Mouse (Mus musculus): Measurements from ENCODE around the gene Cd27. TPM values are rescaled to one million over a fixed set of nuclear protein-coding genes. Genes with fewer than 3 reads are reported as not detected.

The Cd27 gene
- polyA plus RNA-seq, 1 experiment from 2014 or later, result 1.2 TPM

DNA sequence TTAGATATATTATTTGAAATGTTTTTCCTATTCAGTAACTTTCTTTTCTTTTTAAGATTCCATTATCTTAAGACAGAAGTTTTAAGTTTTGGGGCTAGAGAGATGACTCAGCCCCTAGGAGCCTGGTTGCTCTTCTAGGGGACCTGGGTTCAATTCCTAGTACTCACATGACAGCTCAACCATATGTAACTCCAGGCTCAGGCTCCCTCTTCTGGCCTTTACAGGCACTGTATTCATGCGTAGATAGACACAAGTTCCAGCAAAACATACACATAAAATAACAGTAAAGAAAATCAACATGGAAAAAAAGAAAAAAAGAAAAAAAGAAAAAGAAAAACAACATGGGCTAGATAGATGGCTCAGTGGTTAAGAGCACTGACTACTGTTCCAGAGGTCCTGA lies 26.4 kb downstream of the Cd27 start:
- no peaks in the 10 kb centered on the region for H3K36me3 ChIP-seq (replicated peaks; ENCODE audit: control insufficient read depth, insufficient read depth)
- no peaks in the 10 kb centered on the region for H3K4me1 ChIP-seq (replicated peaks; ENCODE audit: control insufficient read depth, insufficient read depth, low read length)
- H3K9ac ChIP-seq, result no peak overlapping the region
- no peak overlapping the region for H3K4me3 ChIP-seq (replicated peaks; ENCODE audit: low read length)
- peaks cover 16% of the 10 kb centered on the region for H3K27me3 ChIP-seq (ENCODE audit: control insufficient read depth, insufficient read depth, low read length)
- no peak overlapping the region for H3K4me2 ChIP-seq (replicated peaks)
- no peak overlapping the region for H3K27ac ChIP-seq
- ATAC-seq (ENCODE audit: low FRiP score) (no peak), DNase-seq (ENCODE audit: low spot score) (no peak)
- H3K9me3 ChIP-seq (ENCODE audit: control insufficient read depth, low read length), result no peaks in the 10 kb centered on the region
- 87% methylated on average over 1 of the region's 1 CpGs for WGBS

- Histone ChIP-seq H3K27ac (no peak overlapping the region), H3K9ac (no peak overlapping the region), H3K4me1 (replicated peaks; ENCODE audit: control insufficient read depth, insufficient read depth, low read length) (peaks cover 9% of the 10 kb centered on the region), H3K4me2 (replicated peaks) (no peak overlapping the region), H3K4me3 (replicated peaks; ENCODE audit: low read length) (no peak overlapping the region), H3K27me3 (ENCODE audit: control insufficient read depth, insufficient read depth, low read length) (no peaks in the 10 kb centered on the region), H3K9me3 (ENCODE audit: control insufficient read depth, low read length) (no peaks in the 10 kb centered on the region), H3K36me3 (replicated peaks; ENCODE audit: control insufficient read depth, insufficient read depth) (peaks cover 21% of the 10 kb centered on the region)
- ATAC-seq (ENCODE audit: low FRiP score) (no peak), DNase-seq (ENCODE audit: low spot score) (no peak)
- WGBS, result 88% methylated on average over 5 of the region's 5 CpGs
These were observed 39.6 kb downstream of the Cd27 start for GRCm38 (mm10) chr6:125197166-125197565.

DNA sequence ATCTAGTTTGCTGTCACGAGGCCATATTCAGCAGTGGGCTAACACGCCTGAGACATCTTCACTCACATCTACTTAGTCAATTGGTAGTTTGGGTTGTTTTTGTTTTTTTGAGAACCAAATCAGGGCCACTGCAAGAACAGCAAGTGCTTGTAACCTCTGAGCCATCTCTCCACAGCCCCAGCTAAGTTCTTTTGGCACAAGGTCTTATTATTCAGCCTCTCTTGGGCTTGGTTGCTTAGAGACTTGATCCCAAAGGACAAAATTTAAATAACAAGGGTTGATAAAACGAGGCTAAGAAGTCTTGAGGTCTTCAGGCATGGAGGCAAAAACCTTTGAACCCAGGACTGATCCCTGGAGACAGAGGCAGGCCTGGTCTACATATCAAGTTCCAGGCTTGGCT lies 40.5 kb downstream of the Cd27 start:
- Histone ChIP-seq H3K27ac (no peak overlapping the region), H3K4me1 (replicated peaks; ENCODE audit: control insufficient read depth, insufficient read depth, low read length) (peaks cover 9% of the 10 kb centered on the region), H3K27me3 (ENCODE audit: control insufficient read depth, insufficient read depth, low read length) (no peaks in the 10 kb centered on the region), H3K4me2 (replicated peaks) (no peak overlapping the region), H3K4me3 (replicated peaks; ENCODE audit: low read length) (no peak overlapping the region), H3K9me3 (ENCODE audit: control insufficient read depth, low read length) (no peaks in the 10 kb centered on the region), H3K9ac (no peak overlapping the region), H3K36me3 (replicated peaks; ENCODE audit: control insufficient read depth, insufficient read depth) (peaks cover 21% of the 10 kb centered on the region)
- DNase-seq (ENCODE audit: low spot score) (no peak), ATAC-seq (ENCODE audit: low FRiP score) (no peak)
- 30% methylated on average over 3 of the region's 3 CpGs for WGBS

GRCm38 (mm10) chr6:125195541-125196075 lies 41.2 kb downstream of the Cd27 start:
- ATAC-seq (ENCODE audit: low FRiP score), result no peak
- WGBS, result 15% methylated on average over 1 of the region's 1 CpGs
- no peaks in the 10 kb centered on the region for H3K27me3 ChIP-seq (ENCODE audit: control insufficient read depth, insufficient read depth, low read length)

DNA sequence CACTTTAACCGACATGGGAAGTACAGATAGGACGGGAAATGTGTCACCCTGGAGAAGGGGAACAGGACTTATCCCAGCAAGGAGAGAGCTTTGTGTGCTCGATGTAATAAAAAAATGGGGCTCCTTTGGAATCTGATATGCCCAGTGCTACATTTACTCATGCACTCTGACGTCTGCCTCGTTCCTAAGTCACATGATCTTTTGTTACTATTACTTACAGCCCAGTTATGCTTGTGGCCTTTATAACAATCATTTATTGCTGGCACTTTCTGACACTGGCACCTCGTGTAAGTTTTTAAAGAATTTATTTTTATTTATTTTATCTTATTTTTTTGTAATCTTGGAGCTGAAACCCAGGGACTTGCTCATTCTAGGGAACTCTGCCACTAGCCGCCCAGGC lies 43.4 kb downstream of the Cd27 start:
- no peak for ATAC-seq (ENCODE audit: low FRiP score)
- H3K4me2 ChIP-seq (replicated peaks), result peak overlapping the region; percentile 88; the same call in 1 of the 2 replicates
- H3K4me3 ChIP-seq (replicated peaks; ENCODE audit: low read length), result no peak overlapping the region
- H3K4me1 ChIP-seq (replicated peaks; ENCODE audit: control insufficient read depth, insufficient read depth, low read length), result peaks cover 12% of the 10 kb centered on the region
- whole genome bisulfite sequencing, result 79% methylated on average over 7 of the region's 7 CpGs
- DNase-seq (ENCODE audit: low spot score), result no peak
- H3K27ac ChIP-seq, result no peak overlapping the region
- no peaks in the 10 kb centered on the region for H3K27me3 ChIP-seq (ENCODE audit: control insufficient read depth, insufficient read depth, low read length)
- H3K9ac ChIP-seq, result no peak overlapping the region
- no peaks in the 10 kb centered on the region for H3K9me3 ChIP-seq (ENCODE audit: control insufficient read depth, low read length)
- peaks cover 29% of the 10 kb centered on the region for H3K36me3 ChIP-seq (replicated peaks; ENCODE audit: control insufficient read depth, insufficient read depth)

More at GRCm38 (mm10) chr6:125195541-125196075, 41.2 kb downstream of the Cd27 start:
- Histone ChIP-seq H3K36me3 (replicated peaks; ENCODE audit: control insufficient read depth, insufficient read depth) (peaks cover 21% of the 10 kb centered on the region), H3K4me3 (replicated peaks; ENCODE audit: low read length) (no peak overlapping the region), H3K27ac (no peak overlapping the region), H3K9me3 (ENCODE audit: control insufficient read depth, low read length) (no peaks in the 10 kb centered on the region), H3K4me2 (replicated peaks) (no peak overlapping the region), H3K4me1 (replicated peaks; ENCODE audit: control insufficient read depth, insufficient read depth, low read length) (peaks cover 12% of the 10 kb centered on the region), H3K9ac (no peak overlapping the region)
- DNase-seq (ENCODE audit: low spot score), result no peak

- H3K27ac ChIP-seq, result no peak overlapping the region; the same call in 1 of the 2 replicates
- H3K4me1 ChIP-seq (replicated peaks; ENCODE audit: control insufficient read depth, insufficient read depth, low read length), result peaks cover 12% of the 10 kb centered on the region
- peaks cover 34% of the 10 kb centered on the region for H3K36me3 ChIP-seq (replicated peaks; ENCODE audit: control insufficient read depth, insufficient read depth)
- ATAC-seq (ENCODE audit: low FRiP score) (no peak), DNase-seq (ENCODE audit: low spot score) (no peak)
- no peaks in the 10 kb centered on the region for H3K9me3 ChIP-seq (ENCODE audit: control insufficient read depth, low read length)
- 53% methylated on average over 5 of the region's 5 CpGs for WGBS
- peak overlapping the region; percentile 84 for H3K9ac ChIP-seq
- H3K27me3 ChIP-seq (ENCODE audit: control insufficient read depth, insufficient read depth, low read length), result no peaks in the 10 kb centered on the region
- peak overlapping the region; percentile 75 for H3K4me3 ChIP-seq (replicated peaks; ENCODE audit: low read length)
- H3K4me2 ChIP-seq (replicated peaks), result peak overlapping the region; percentile 88
These were observed 44.0 kb downstream of the Cd27 start for GRCm38 (mm10) chr6:125192841-125193240.

GRCm38 (mm10) chr6:125192016-125192714 lies 44.6 kb downstream of the Cd27 start:
- Histone ChIP-seq H3K36me3 (replicated peaks; ENCODE audit: control insufficient read depth, insufficient read depth) (peaks cover 41% of the 10 kb centered on the region), H3K9ac (peak overlapping the region; percentile 84), H3K4me3 (replicated peaks; ENCODE audit: low read length) (peak overlapping the region; percentile 75), H3K4me2 (replicated peaks) (peak overlapping the region; percentile 88), H3K9me3 (ENCODE audit: control insufficient read depth, low read length) (no peaks in the 10 kb centered on the region), H3K27me3 (ENCODE audit: control insufficient read depth, insufficient read depth, low read length) (no peaks in the 10 kb centered on the region), H3K4me1 (replicated peaks; ENCODE audit: control insufficient read depth, insufficient read depth, low read length) (peaks cover 12% of the 10 kb centered on the region), H3K27ac (peak overlapping the region; percentile 99)
- under 1% methylated on average over 34 of the region's 34 CpGs for WGBS
- DNase-seq (ENCODE audit: low spot score) (peak; percentile 91), ATAC-seq (ENCODE audit: low FRiP score) (peak; percentile 93)

- Histone ChIP-seq H3K4me1 (replicated peaks; ENCODE audit: control insufficient read depth, insufficient read depth, low read length) (peaks cover 12% of the 10 kb centered on the region), H3K9ac (peak within 1 kb of the TSS; percentile 84), H3K36me3 (replicated peaks; ENCODE audit: control insufficient read depth, insufficient read depth) (peaks cover 48% of the 10 kb centered on the region), H3K27ac (peak within 1 kb of the TSS; percentile 99), H3K27me3 (ENCODE audit: control insufficient read depth, insufficient read depth, low read length) (no peaks in the 10 kb centered on the region), H3K4me2 (replicated peaks) (peak within 1 kb of the TSS; percentile 88), H3K9me3 (ENCODE audit: control insufficient read depth, low read length) (no peaks in the 10 kb centered on the region), H3K4me3 (replicated peaks; ENCODE audit: low read length) (peak within 1 kb of the TSS; percentile 75)
- ATAC-seq (ENCODE audit: low FRiP score) (peak; percentile 97), DNase-seq (ENCODE audit: low spot score) (peak; percentile 99)
- WGBS, result 1% methylated on average over 54 of the region's 54 CpGs
These were observed 45.3 kb downstream of the Cd27 start, which contains the start of the genes Ncapd2 and Mrpl51 for GRCm38 (mm10) chr6:125191332-125192015. Gene Ncapd2, minus strand, starts transcription at chr6:125191701. Gene Mrpl51, plus strand, starts transcription at chr6:125191801.

DNA sequence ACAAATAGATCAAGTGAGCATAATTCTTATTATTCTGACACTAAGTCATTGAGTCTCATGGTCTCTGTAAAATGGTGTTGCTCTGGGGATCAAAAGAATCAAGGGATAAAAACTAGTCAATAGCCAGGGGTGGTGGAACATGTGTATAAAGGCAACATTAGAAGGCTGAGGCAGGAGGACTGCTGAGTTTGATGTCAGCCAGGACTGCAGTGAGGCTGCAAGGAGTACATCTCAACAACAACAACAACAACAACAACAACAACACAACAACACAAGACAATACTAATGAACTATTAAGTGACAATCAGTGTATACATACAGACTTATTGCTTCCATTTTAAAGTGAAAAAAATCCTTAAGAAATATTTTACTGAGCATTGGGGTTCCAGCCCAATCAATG lies 46.0 kb downstream of the Cd27 start:
- DNase-seq (ENCODE audit: low spot score) (no peak), ATAC-seq (ENCODE audit: low FRiP score) (no peak)
- H3K9me3 ChIP-seq (ENCODE audit: control insufficient read depth, low read length), result no peaks in the 10 kb centered on the region
- H3K27ac ChIP-seq, result peak overlapping the region; percentile 79
- peak overlapping the region; percentile 75 for H3K4me3 ChIP-seq (replicated peaks; ENCODE audit: low read length)
- H3K4me2 ChIP-seq (replicated peaks), result peak overlapping the region; percentile 88
- no peaks in the 10 kb centered on the region for H3K27me3 ChIP-seq (ENCODE audit: control insufficient read depth, insufficient read depth, low read length)
- H3K9ac ChIP-seq, result peak overlapping the region; percentile 55
- peaks cover 12% of the 10 kb centered on the region for H3K4me1 ChIP-seq (replicated peaks; ENCODE audit: control insufficient read depth, insufficient read depth, low read length)
- peaks cover 54% of the 10 kb centered on the region for H3K36me3 ChIP-seq (replicated peaks; ENCODE audit: control insufficient read depth, insufficient read depth)

Measured in hindbrain, embryonic 14.5 days (tissue).